Mouse (Mus musculus) layer of hippocampus, adult 9-10 months (tissue): ENCODE results near the gene Atf3.

ENCODE experiments used
- DNase-seq: peaks from one replicate; pipeline ENCODE4 v3.0.0; 2022; ENCODE audit warnings: low spot score

Gene Atf3

DNA sequence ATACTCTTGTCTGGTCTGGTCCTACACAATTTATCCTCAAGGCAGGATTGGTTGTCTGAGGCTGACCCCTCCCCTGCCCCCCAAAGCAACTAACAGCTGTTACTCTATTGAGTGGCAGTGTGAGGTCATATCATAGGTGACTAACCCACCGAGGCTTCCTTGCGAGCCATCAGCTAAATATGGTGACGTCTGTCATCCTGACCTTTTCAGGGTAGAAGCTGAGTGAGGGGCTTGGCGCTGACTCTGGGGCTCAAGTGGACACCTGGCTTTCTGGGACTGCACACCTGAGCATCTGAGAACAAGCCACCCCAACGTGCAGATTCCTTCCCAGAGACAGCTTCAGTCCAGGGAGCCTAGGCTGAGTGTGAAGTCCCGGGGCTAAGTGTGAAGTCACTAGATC is at the start of gene Atf3:
Atf3 (minus strand) TSS at position 101 of the 400 bp plus-strand sequence.
- DNase-seq: no peak

DNA sequence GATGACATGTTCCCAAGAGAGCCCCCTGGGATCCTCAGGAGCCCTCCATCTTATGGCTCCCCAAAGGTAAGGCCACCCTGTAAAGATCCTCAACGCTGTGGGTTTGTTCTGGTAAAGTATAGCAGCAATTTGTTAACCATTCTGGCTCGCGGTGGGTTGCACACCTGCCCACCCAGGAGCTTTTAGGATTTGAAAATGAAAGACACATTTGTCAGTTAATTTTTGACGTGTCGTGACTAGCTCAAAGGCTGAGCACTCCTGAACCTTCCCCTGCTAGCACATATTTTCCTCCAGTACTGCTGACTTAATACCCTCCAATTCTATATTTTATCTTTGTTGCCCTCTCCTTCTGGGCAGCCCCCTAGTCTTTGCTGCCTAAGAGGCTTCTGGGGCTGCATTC is 49.3 kb upstream of the Atf3 start:
- no peak for DNase-seq

DNA sequence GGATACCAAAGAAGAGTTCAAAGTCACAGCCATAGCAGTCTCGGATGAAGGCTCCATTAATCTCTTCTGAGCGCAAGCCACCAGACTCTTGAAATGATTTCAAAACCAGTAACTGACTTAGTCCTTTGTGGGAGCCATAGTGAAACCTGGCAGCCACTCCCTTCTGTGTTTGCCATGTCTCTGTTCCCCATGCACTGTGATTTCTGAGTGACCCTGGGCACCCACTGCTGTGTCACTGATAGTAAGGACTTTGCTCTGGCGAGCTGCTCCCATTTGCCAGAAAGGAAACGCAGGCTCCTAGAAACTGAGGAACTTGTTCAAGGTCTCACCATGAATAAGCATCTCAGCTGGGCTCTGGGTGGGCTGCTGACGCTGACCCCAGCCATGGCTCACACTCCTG is 45.6 kb upstream of the Atf3 start:
- DNase-seq: no peak

DNA sequence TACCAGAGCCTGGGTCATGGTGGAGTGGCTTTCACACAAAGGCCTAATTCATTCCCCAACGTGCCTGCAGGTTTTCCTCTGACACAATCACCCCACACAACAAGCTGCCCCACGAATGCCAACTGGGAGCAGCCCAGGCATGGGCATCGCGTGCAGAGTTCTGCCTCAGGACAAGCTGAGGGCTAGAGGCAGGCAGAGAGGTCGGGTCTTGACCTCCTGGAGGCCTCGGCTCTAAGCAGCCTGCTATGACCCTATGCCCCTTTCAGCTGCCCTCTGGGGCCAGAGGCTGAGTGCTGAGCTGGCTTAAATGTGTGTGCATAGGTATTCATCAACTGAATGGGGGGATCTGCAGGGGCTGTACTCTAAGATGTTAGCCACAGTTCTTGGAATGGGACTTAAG is 44.0 kb upstream of the Atf3 start:
- DNase-seq: no peak

DNA sequence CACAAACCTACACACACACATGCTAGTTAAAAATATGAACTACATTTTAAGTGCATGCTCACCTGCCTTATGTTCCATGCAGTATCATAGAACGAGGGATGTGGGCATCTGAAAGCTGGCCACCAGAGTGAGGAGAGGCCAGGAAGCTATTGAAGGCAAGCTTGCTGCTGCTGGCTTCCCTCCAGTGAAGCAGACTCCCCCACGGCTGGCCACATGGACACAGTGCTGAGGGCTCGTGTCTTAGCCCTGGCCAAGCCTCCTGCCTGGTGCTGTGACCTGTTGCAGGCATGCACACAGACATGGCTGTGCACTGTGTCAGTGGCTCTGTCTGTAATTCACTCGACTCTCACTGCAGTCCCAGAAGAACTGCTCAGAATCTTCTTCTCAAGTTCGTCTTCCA is 41.8 kb upstream of the Atf3 start:
- no peak for DNase-seq

DNA sequence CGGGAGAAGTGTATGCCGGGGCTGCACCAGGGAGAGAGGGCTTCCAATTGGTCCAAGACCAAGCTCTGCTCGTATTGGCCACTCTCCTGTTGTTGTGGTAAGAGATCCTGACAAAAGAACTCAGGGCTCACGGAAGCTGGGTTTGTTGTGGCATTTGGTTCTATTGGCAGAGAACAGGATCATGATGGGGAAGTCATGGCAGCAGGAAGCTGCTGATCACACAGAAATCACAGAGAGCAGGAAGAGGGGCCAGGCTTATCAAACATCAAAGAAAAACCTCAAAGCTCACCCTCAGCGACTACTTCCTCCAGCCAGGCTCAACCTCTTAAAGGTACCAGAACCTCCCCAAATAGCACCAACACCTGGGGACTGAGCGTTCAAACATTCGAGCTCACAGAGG is 41.3 kb upstream of the Atf3 start:
- no peak for DNase-seq

DNA sequence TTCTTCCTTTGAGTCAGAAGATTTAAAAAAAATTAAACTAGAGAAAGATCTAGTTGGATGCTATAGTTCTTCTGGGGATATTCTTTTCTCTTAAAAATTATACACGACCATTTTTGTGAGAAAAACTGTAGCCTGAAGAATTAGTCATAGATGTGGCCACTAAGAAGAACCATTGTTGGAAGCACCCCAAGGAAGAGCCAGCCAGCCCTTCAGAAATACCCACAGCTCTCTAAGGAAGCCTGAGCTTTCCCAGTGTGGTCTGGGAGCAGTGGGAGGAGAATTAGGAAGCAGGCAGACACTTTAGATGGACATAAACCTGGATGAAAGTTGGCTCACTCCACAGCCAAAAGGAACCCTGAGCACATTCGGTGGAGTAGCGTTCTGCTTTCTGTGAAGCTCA is 40.7 kb upstream of the Atf3 start:
- DNase-seq: no peak

DNA sequence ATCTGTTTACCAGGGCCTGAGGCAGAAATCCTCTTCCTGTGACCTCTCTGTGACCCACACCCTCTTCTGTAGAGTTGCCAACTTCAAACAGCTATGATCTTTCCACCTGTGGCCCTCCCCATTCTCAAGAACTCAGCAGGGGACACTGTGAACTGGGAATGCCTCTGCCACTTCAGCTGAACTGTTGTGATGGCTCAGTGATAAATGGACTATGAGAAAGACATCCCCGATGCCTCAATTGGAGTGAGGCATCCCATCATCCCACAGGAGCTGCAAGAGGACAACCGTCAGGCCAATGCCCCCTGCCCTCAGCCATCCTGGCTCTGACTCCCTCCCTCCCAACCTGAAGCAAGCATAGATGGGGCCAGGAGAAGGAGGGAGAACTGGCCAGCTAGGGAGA is 40.1 kb upstream of the Atf3 start:
- no peak for DNase-seq

DNA sequence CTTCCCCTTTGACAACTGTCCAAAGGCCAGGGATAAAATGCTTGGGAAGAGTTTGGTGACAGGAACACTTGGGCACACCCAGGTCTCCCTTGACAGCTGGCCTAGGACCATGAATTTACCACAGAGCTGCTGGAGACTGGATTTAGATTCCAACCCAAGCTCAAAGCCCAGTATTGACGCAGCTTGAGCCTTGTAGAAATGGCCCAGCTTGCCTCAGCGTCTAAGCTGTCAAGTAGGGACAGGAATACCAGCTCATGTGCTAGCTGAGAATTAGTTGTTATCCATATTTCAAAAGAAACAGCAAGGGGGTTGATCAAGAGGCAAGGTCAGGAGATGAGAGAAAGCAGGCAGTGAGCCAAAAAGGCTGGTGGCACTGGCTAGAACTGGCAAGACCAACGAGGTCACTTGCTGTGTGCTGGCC is 39.5 kb upstream of the Atf3 start:
- DNase-seq: no peak

DNA sequence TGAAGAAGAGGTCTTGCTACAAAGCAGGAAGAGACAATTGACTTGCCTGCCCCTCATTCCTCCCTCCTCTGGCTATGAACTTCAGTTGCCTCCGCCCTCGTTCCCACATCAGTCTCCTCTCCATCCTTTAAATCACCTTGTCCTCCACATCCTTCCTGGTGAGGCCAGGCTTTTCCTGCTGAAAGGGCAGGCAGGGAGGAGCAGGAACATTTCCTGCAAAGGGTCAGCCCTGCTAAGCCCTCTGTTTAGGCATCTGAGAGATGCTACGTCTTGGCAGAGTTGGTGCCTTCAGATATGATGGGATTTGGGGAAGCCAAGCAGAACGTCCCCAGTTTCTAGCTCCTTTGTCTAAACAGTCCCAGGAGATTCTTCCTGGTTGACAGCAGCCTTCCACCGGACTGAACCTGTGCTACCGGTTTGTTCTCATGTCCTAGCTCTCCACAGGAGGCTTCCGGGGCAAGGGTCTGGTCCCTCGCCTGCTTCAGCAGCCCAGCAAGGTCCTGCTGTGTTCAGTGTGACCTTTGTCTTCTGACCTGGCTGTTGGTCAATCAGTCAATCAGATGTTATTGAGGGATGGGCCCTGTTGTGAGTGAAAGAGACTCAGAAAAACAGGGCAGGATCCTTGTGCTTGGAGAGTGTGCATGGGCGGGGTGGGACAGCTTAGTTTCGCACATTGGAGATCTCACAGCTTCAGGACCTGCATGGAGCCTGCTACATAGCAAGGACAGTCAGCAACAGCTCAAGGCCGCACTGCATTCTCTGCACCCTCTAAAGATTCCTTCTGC is 38.9 kb upstream of the Atf3 start:
- no peak for DNase-seq

DNA sequence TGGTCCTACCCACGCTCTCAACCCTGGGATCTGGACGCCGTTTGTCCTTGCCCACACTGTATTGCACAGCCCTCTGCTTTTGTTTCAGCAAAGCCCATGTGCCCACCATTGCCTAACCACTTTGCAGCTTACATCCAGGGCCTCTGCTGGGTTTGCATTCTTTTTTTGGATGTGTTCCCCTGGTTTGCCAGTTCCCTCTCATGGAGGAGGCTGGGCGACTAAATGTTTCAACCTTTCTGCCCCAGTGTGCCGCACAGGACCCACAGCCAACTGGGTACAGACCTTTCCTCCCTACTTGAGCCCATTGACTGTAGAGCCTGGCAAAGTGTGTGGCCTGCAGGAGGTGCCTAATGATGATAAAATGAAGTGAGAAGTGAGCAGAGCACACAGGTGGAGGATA is 38.3 kb upstream of the Atf3 start:
- no peak for DNase-seq

DNA sequence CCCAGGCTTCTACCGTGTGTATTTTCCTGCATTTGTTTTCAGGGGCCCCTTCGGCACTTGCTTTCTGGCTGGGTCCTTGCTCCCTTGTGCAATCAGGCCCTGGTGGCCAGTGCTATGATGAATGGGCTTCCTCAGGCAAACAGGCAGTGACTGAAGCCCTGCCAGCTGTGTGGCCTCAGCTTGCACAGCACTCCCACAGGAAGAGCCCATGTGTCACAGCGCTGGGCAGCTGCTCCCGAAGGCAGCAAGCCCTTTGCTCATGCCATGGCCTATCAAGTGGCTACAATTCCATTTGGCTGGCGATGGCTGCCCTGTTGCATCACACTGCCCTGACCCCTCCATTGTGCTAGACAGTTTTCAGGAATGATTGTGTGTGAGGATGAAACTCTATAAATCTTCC is 36.6 kb upstream of the Atf3 start:
- DNase-seq: no peak

DNA sequence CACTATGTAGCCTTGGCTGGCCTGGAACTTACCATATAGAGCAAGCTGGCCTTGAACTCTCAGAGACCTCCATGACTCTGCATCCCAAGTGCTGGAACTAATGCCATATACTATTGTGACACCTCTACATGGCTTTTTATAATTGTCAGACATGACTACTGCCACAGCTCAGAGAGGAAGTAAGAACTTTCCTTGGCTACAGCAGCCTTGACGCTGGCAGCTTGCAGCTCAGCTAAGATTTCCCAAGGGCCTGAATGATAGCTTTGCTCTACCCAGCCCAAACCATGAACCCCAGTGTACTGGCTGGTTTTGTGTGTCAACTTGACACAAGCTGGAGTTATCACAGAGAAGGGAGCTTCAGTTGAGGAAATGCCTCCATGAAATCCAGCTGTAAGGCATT is 35.8 kb upstream of the Atf3 start:
- DNase-seq: no peak

DNA sequence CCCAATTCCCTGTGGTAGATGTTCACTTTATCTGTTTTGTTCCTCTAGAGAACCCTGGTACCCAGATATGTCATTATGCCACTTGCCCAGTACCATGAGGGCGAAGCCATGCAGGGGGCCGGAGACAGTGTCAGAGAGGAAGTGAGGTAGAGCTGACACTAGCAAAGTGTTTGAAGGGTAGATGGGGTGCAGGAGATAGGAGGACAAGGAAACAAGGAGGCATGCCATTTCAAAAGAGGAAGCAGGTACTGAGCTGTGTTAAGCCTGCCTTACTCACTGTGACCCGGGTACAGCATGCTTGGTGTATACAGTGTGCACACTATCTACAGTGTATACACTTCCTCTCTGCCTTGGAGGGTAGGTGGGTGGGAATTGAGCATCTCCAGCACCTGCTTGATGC is 32.1 kb upstream of the Atf3 start:
- DNase-seq: no peak

DNA sequence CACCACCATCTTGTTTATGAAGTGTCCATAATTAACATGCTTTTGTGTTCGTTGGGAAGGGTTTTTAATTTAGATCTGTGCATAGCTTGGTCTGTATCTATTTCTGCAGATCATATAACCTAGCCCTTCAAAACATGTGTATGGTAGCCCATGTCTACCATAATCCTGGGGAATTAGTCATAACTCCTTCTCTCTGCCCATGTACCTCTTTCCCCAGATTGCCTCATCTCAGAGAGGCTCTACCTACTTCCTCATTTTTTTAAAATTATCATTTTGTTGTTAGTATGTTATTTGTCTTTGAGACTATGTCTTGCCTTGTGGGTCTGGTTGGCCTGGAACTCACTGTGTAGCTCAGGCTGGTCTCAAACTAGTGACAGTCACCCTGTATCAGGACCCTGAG is 30.6 kb upstream of the Atf3 start:
- no peak for DNase-seq

DNA sequence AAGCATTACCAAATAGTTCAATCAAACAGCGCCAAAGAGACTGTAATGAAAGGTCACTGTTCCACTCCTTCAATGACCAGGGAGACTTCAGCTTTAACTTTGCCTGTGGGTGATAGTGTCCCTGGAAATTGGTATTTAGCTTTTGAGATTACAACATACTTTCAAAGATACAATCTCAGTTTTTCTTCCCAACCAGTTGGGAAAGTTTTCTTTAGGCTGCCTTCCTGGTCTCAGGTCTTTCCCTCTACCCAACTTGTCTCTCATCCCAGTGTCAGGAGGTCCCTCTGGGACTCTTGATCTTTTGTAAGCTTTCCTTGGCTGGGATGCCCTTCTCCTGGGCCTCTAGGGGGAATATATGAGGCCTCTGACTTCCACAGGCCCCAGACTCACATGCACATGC is 29.7 kb upstream of the Atf3 start:
- no peak for DNase-seq

DNA sequence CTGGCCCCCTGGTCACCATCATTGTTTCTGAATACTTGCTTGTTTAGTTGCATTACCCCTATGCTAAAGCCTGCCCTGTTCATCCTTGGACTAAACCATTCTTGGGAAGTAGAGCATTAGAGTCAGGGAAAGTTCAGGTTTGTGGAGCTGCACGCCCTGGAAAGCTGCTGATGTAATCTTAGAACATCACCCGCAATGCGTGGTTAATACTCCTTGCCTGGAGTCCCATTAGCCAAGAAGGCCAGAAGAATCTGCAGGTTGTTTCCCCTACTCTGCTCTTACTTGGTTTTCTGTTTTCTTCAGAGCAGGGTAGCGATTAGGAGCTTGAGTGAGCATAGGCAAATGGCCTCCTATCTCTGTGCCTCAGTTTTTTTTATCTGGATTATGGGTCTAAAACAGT is 26.0 kb upstream of the Atf3 start:
- DNase-seq: no peak

DNA sequence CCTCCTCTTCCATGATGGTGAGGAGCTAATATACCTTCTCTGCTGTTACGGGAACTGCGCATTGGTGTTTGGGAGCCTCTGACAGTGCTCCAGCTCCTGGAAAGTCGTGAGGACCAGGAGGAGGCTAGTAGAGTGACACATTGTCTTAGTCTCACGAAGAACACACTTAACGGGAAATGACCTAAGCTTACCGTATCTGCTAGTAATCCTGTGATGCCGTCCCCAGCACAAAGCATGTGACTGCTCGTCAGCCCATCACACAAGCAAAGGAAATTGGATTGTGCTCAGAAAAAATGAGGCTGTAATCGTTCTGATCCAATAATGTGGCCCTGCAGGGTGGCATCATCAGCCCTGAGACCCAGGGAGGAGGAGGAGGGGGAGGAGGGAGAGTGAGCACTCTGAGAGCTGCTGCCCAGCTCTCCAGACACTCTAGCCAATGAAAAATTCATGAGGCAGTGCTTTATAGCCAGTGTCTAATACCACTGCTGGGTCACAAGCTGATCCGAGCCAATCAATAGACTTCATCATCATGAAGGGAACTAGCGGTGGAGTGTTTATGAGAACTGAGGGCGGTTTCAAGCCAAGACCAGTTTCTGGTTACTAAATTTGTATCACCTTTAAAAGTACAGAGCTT is 24.3 kb upstream of the Atf3 start:
- no peak for DNase-seq

DNA sequence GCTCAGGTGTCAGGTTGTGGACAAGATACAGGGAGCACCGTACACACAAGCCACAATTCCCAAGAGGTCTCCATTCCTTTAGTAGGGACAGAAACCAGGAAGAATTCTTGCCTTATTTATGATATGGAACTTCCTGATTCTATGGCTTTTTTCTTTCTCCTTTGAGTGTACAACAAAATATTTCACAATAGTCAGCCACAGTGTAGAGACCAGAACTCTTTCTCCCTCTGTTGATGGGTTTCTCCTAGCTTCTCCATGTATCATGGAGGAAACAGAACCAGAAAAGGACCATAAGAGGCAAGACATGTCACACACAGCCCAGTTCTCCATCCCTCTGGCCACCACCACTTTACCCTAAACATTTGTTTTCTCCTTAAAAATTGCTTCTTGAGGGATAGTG is 23.7 kb upstream of the Atf3 start:
- DNase-seq: no peak

DNA sequence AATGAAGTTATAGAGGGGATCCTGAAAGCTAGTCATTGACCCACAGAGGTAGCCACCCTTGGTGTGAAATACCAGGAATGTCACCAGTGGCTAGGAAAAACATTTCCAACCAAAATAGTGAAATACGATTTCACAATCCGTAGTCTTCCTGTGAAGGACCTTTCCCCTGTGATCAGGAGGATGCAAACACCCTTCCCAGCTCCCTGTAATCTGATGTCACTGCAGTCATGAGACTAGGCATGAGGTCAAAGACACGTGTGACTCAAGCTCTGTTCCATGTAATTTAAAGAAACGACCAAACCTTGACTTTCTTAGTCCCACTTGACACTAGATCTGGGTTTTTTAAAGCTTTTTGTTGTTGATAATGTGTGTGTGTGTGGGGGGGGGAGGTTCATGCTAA is 21.8 kb upstream of the Atf3 start:
- DNase-seq: no peak

DNA sequence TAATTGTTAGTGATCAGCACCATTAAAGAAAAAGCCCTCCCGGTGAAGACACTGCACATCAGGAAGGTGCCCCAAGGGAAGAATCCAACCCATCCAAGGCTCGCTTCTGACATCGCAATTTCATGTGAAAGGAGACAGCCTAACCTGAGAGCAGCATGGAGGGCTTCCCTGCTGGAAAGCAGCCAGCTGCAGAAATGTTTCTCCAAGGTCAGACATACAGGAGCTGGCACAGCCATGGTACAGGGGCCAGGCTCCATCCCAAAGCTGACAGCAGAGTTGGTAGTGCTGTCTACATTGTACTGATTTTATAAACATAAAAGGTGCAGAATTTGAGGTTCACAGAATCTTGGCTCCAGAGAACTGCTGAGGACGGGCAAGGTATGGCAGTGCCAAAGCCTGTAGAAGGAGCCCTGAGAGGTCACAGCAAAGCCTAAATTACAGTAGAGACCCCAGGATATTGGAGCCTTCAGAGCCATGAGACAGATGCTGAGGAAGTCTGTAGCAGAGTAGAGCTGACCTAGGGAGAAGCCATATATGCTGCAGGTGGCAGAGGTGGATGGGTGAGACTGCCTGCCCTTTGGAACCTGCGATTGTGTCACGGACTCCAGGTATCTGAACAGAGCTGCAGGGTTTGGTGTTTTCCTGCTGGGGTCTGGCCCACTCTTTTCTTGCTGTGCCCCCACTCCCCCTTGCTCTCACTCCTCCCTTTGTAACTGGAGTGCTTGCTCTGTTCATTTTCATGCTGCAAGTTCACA is 18.1 kb upstream of the Atf3 start:
- no peak for DNase-seq

DNA sequence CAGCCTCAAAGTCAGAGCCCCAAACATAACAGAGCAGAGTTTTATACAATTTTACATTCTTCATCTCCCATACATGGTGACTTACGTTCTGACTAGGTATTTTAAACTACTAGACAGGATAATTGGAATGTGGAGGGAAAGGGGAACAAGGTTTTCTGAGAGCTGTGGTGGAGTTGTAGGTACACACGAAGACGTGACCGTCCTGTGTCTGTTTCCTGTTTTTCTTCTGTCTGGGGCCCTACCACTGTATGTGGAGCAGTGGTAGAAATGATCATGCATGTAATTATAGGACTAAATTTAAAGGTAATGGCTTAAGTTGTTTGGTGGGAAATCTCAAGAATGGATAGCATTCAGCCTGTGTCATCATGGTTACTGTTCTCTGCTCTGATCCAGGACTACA is 17.0 kb upstream of the Atf3 start:
- DNase-seq: no peak

DNA sequence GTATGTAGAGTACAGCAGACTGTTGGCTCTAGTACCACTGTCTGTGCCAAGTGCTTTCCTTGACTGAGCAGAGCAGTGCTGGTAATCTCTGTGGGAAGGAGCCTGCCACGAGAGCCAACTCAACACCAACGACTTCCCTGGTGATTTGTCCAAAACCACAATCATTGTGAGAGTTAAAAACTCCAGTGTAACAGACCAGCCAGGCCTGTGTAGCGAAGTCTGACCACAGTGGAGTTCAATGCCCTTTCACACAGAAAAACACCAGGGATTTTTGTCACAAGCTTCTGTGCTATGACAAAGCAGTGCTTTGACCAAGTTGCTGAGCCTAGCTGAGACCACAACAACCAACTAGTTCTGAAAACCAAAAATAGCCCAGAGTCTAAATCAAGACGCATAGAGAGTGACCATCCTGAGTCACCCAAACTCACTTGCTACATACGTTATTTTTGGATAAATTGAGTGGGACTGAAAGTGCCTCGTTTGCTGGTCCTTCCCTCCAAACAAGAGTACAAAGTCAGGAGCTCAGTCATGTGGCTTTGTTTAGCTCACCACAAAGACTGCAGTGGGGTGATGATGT is 12.6 kb upstream of the Atf3 start:
- DNase-seq: peak; percentile 33
